Mouse (Mus musculus): Measurements from ENCODE around the gene Rims1.

DNA sequence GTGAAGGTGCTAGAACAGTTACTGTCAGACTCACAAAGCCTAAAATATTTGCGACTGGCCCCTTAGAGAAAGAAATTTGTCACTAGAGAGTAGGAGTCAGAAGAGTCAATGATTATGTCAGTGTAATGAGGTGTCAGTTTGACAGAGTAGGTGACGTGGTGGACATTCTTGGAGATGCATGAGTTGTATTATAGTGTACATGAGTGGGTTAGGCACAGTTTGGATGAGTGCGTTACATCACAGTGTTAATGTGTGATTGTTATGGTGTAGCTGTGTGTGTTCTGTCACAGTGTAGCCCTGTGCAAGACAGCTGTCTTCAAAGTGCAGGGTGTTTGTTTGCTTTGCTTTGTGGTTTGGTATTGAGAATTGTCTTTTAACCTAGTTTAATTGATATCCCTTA lies 226.3 kb downstream of the Rims1 start:
- TF ChIP-seq CTCF (IDR thresholded peaks at IDR 0.05; ENCODE audit: low read depth, low read length) (no peak), EP300 (IDR thresholded peaks at IDR 0.05; ENCODE audit: insufficient read depth, low read depth, low read length) (no peak), POLR2A (IDR thresholded peaks at IDR 0.05; ENCODE audit: insufficient read depth, low read length) (no peak)
